Mouse (Mus musculus): Measurements from ENCODE around the gene Rap1b.
"Not testable (repeated sequence)": the region's sequence is repeated elsewhere in the genome, so short reads cannot be mapped to it uniquely, and the experiment has no call there.

The Rap1b gene

GRCm38 (mm10) chr10:117845597-117846259 lies at the start of gene Rap1b:
Gene Rap1b, minus strand, starts transcription at chr10:117846035.
- DNase-seq (ENCODE audit: low spot score): peak; percentile 92

- DNase-seq (ENCODE audit: low spot score): no peak
These were observed 49.4 kb upstream of the Rap1b start for GRCm38 (mm10) chr10:117895186-117895585.

DNA sequence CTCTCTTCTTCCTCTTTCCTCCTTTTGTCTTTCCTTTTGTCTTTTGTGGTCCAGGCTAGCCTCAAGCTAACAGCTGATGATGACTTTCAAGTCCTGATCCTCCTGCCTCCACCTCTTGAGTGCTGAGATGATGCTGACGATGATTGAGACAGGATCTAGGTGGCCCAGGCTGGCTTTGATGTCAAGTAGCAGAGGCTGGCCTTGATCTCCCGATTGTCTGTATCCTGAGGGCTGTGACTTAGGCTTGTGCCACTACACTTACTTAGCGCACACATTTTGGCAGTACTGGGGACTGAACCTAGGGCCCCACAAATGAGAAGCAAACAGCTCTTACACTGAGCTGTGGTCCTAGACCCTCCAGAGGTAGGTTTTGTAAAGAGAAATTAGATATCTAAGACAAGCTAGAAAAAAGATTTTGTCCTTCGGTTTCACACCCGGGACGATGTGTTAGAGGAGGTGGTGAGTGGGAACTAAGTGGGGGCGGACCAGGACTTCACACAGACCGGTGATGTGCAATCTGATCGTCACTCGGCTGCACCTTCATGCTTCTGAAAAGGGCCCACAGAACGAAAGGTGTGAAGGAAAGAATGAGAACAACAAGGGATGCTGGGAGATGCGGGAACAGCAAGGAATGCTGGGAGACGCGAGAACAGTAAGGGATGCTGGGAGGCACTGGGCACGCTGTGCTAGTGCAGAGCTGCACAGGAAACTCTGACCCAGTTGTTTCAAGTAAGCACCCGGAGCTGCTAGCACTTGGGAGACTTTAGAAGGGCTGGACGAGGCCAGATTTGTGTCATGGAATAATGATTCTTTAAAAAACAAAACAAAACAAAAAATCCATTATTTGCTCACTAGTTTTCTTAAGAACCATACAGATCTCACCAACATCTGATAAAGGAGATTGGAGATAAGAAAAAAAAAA lies 48.5 kb upstream of the Rap1b start:
- no peak for DNase-seq (ENCODE audit: low spot score)

DNA sequence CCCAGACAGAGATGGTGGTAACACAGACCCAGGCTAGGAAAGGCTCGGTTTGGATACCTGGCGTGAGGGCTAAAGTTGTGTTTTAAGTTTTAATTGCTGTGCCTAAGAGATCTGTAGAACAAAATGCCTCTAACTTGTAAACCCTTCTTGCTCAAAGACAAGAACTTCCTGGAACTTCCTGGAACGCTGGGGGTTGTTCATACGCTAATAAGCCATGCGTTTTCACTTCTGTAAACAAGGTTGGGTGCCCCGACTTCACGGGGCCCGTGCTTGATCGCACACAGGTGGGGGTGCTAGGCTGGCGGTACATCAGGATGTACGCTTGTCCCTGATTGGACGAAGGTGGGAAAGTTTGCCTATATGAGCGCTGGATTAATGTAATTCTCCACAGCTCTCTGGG lies 47.3 kb upstream of the Rap1b start:
- not testable (repeated sequence) for DNase-seq (ENCODE audit: low spot score)

DNA sequence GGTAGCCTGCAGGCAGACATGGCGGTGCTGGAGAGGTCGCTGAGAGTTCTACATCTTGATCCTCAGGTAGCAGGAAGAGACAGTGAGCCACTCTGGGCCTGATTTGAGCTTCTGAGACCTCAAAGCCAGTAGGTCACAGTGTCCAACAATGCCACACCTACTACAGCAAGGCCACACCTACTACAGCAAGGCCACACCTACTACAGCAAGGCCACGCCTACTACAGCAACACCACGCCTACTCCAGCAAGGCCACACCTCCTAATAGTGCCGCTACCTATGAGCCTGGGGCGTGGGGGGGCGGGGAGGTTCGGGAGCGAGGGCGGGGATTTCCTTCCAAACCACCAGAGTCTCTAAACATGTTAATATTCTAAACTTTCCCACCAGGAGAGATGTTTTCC lies 45.5 kb upstream of the Rap1b start:
- DNase-seq (ENCODE audit: low spot score): no peak

- DNase-seq (ENCODE audit: low spot score): no peak
These were observed 43.0 kb upstream of the Rap1b start for GRCm38 (mm10) chr10:117888822-117889221.

GRCm38 (mm10) chr10:117885358-117885757 lies 39.5 kb upstream of the Rap1b start:
- DNase-seq (ENCODE audit: low spot score): no peak

- no peak for DNase-seq (ENCODE audit: low spot score)
These were observed 38.9 kb upstream of the Rap1b start for GRCm38 (mm10) chr10:117884760-117885159.

- DNase-seq (ENCODE audit: low spot score): no peak
These were observed 37.6 kb upstream of the Rap1b start for GRCm38 (mm10) chr10:117883438-117883837.

DNA sequence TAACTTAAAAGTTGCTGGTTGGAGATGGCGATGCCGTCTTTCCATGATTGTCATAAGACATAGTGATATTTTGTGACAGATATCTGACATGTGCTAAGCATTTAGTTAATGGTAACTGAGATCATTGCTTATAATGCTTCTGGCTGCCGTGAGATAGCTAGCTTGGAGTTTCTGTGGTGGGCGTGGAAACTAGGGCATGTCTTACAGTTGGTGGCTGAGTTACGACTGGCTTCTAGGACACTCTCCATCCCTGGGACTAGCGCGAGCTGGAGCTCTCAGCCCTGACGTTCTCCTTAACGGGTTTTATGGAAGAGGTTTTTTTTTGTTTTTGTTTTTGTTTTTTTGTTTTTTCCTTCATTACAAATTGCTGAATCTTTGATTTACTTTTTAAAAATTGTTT lies 32.8 kb upstream of the Rap1b start:
- DNase-seq (ENCODE audit: low spot score): no peak

GRCm38 (mm10) chr10:117876801-117877200 lies 31.0 kb upstream of the Rap1b start:
- DNase-seq (ENCODE audit: low spot score): no peak

DNA sequence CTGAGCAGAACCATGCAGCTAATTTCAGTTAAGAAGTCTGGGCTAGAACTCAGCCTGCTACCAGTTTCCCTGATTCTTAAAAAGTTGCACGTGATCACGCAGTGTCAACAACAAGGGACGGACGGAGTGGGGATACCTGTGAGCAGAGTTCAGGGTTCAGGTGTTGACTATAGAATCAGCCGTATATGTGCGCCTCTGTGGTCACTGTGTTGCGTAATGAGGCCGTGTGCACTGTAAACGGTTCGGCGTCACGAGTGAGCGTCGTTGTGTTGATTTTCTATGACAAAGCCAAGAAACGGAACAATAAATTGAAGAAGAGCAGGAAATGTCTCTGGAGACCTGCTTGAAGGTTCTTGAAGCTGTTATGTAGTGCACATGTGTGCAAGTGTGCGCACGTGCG lies 30.6 kb upstream of the Rap1b start:
- no peak for DNase-seq (ENCODE audit: low spot score)

DNA sequence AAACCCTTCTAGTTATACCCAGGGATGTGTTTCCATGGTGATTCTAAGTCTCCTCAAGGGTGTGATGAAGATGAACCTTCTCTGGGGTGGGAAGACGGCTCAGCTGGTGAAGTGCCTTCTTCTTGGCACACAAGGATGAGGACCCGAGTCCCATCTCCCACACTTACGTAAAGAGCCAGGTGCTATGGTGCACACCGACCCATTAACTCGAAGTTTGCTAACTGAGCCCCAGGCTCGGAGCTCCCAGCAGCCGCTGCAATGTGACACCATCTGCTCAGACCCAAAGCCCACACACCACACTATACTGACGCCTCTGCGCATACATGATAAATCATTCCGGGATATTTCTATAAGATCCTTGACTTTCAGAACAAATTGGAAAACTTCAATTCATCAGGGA lies 29.1 kb upstream of the Rap1b start:
- DNase-seq (ENCODE audit: low spot score): no peak

GRCm38 (mm10) chr10:117873952-117874351 lies 28.1 kb upstream of the Rap1b start:
- DNase-seq (ENCODE audit: low spot score): no peak

DNA sequence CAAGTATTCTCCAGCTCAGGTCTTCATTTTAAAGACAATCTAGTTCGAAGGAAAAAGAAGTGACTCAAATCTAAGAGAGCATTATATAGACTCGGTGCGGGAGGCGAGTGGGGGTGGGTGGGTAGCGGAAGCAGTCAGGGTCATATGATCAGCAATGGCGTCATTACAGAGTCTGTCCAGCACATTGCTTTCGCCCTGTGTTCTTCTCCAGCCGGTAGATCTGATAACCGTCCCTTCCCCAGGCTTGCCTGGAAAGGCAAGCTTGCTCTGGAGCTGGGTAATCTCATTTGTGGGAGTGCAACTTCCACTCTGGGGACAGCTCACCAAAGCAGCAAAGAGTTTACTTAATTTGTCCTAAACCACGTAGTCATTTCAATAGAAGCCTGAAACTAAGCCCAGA lies 26.6 kb upstream of the Rap1b start:
- no peak for DNase-seq (ENCODE audit: low spot score)

DNA sequence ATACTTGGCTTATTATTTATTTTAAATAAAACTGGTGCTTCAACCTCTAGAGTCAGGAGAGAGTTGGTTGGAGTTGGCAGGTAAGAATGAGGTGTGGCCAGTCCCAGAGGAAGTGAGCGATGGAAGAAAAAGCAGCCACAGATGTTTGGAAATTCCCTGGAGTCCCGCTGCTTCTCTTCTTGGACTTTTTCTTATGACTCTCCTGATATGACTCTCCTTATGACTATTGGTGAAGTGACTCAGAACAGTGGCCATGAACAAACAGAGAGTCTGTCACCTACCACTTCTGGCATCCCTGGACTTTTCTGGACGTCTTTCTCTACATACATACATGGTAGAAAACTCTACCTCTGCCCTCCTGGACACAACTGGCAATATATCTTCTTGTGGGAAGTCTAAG lies 21.5 kb upstream of the Rap1b start:
- no peak for DNase-seq (ENCODE audit: low spot score)

GRCm38 (mm10) chr10:117866641-117867040 lies 20.8 kb upstream of the Rap1b start:
- no peak for DNase-seq (ENCODE audit: low spot score)

DNA sequence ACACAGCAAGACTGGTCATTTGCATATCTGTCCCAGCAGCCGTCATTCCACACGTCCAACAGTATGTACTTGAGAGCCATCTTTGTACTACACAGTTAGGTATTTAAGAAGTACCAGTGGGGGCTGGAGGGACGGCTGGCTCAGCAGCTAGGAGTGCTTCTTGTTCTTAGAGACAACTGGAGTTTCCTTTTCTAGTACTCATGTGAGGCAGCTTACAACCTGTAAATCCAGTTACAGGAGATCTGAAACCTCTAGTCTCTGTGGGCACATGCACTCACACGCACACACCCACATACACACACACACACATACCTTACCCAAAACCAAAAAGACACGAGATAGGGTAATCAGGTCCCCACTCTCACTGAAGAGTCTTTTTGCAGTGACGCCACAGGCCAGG lies 18.9 kb upstream of the Rap1b start:
- DNase-seq (ENCODE audit: low spot score): no peak

DNA sequence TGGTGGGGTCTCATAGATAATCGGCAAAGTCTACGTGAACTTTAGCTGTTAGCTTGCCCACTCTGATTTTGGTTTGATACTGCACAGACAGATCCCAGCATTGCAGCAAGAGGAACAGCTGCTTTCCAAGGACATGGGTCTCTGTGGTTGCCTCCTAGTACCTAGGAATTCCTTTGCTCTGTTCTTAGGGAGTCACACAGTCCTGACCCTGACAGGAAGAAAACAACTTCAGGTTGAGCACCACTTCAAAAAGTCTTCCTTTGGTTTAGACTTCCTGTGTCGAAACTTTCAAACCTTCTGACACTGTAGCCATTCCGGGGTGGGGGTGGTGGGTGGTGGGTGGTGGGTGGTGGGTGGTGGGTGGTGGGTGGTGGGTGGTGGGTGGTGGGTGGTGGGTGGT lies 18.4 kb upstream of the Rap1b start:
- DNase-seq (ENCODE audit: low spot score): no peak

DNA sequence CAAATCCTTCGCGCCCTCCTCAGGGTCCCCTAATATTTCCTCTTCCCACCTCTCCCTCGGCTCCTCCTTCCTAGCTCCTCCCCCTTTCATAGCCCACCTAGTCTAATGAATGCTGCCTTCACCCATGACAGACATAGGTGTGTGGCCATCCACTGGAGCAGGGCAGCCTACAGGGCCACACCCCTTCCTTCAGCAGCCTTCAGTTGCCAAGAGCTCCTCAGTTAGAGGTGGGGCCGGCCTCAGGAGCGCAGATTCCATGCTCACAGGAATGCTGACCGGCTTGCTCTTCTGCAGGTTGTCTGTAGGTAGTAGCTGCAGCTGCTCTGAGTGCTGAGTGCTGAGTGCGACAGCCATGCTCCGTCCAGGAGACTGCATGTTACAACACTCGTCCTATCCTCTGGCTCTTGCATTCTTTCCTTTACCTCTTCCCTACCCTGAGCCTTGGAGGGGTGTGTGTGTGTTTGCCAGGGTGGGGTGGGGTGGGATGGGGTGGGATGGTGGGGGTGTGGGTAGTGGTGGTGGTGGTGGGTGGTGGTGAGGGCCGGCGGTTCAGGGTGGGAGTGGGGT lies 16.3 kb upstream of the Rap1b start:
- DNase-seq (ENCODE audit: low spot score): no peak

- no peak for DNase-seq (ENCODE audit: low spot score)
These were observed 15.1 kb upstream of the Rap1b start for GRCm38 (mm10) chr10:117860958-117861357.

DNA sequence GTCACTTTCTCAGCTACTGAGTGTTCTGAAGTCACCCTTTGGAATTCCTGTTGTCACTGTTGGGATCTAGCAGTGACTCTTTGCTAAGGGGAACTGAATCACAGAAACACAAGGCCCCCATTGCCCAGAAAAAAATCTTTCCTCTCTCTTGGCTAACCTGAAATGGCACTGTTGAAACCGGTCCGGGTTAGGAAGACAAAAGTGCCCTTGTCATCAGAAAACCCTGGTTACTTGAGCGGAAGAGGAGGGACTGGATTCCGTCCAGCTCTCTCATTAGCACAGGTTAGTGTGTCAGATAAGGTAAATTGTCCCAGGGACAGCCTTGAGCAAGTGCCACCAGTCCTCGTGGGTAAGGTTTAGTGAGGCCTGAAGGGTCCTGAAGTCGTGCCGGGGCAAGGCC lies 14.5 kb upstream of the Rap1b start:
- no peak for DNase-seq (ENCODE audit: low spot score)

- DNase-seq (ENCODE audit: low spot score): no peak
These were observed 14.0 kb upstream of the Rap1b start for GRCm38 (mm10) chr10:117859800-117860199.
